Mouse (Mus musculus) megakaryocyte progenitor cell, adult 5-6 weeks (primary cell): ENCODE results near the gene Nr5a1. TPM values are rescaled to one million over a fixed set of nuclear protein-coding genes. Genes with fewer than 3 reads are reported as not detected.

Experiments
- ATAC-seq: replicated peaks from 2 replicates; pipeline ENCODE4 v1.8.0; 2016; ENCODE audit warnings: mild to moderate bottlenecking, moderate TSS enrichment, inconsistent platforms; ENCODE audit not compliant: poor library complexity
- total RNA-seq, 2 experiments: library from RNA; stranded (forward) in 1 of 2; stranded (reverse) in 1 of 2; fragments of 157-497, 149-512 nt in 1 of 2; fragments of 200-1000 nt in 1 of 2; gene quantifications; 2 replicates each; pipeline versions ENCODE4 v1.2.3 to v1.2.4; 2015 to 2017

Gene Nr5a1
- total RNA-seq (2015) (not detected in 2 replicates), total RNA-seq (2017) (not detected in 2 replicates)

DNA sequence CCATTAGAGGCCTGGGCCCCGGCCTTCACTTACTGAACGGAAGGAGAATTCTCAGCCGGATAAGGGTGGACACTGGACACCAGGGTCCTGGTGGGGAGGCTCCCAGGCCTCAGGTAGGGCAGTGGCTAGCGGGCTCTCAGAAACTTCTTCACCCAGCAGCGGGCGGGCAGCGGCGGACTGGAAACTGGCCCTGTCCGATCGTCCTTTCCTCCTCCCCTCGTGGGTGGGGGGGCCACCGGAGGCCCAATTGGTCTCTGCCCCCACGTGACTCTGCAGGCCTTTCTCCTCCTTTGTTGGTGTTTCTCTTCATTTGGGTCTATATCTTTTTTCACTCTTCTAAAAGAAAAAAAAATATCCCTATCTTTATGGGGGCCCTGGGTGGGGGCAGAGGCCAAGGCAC is at the start of gene Nr5a1:
TSS of gene Nr5a1 (minus strand) at position 219 of the 400 bp plus-strand sequence.
- ATAC-seq = no peak

DNA sequence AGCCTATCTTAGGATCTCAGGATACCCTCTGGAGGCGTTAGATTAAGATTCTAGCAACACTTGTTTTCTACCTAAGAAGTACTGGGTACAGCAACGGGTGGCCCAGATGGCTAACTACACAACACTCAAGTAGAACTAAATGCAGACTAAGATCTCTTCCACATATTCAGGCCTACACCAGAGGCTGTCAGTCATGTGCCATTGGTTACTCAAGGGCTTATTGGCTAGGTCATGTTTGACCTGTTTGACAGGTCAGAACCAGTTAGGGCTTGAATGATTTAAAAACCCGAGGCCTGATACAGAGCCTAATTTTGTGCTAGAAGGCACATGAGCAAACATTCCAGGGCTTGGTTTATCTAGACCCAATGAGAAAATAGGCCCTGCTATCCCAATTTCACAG is 25.5 kb upstream of the Nr5a1 start:
- no peak for ATAC-seq

DNA sequence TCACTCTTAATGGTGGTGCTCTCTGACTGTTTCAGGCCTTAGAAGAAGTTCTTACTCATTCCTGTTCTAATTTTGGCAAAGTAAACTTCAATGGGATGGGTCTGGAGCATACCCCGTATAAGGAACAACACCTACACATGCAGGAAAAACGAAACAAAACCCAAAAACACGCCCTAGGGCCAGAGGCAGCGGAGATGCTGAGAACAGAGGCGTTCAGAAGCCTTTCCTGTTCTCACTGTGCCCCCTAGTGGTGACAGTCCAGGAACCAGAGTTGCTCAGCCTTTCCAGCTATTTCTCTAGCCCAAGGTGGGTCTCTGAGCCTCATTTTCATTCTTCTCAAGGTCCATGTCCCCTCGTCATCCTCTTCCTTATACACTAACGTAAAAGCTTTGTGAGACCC is 25.1 kb upstream of the Nr5a1 start:
- peak; percentile 92 for ATAC-seq

DNA sequence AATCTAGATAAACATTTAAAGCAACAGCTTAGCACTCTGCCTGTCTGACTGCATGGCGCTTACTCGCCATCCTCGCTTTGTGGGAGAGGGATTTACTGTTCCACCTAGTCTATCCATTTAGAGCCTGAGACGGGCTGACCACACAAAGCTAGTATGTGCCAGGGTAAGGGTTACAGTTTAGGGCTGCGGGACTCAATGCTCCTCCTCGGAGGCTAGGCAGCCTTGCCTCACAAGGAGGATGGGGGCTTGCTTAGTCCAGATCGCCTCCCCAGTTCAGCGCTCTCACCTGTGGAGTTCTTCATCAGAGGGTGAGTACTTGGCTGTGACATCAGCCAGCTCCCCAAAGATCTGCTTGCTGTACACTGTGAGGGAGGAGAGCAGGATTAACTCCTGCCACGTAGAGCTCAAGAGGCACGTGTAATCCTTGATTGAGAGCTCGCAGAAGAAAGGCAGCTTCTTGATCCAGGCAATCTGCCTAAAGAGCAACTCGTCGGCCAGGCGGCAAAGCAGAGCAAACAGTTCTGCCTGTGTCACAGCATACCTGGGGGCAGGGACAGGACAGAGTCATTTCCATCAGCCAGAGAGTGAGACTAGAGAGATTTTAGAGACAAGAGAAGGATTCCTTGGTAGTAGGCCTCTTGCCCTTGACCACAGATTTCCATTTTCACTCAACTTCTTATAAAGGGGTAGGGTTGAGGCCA is 24.4 kb upstream of the Nr5a1 start:
- ATAC-seq = no peak

DNA sequence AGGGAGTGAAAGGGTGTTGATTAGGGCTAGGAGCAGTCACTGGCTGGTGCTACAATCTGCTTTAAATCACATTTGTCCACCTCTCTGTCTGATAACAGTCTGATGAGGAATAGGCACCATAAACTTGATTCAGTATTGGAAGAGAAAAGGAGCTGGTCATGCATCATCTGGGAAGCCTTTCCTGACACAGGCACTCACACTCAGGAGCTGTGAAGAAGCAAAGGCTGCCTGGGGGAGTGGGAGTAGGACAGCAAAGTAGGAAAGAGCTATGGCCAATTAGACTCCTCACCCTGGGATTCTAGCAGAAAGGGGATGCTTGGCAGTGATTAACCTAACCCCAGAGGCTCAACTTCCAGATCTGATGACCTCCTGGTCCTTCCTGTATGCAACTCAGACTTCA is 21.4 kb upstream of the Nr5a1 start:
- no peak for ATAC-seq

DNA sequence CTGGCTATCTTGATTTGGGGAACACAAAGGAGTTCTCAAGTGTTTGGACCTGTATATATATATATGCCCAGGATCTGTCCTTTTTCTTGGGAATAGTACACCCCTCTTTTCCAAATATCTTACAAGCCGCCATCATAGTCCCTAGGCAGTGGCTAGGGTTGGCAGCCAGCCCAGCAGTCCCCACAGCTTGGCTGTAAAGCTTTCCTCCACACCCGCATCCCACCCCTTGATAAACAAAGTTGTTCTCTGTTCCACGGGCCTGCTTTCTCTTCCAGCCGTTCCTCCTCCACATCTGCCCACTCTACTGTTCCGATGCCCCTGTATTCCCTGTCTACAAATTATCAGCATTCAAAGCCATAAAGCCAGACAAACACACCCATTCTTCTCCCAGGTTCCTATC is 20.4 kb upstream of the Nr5a1 start:
- ATAC-seq = no peak

DNA sequence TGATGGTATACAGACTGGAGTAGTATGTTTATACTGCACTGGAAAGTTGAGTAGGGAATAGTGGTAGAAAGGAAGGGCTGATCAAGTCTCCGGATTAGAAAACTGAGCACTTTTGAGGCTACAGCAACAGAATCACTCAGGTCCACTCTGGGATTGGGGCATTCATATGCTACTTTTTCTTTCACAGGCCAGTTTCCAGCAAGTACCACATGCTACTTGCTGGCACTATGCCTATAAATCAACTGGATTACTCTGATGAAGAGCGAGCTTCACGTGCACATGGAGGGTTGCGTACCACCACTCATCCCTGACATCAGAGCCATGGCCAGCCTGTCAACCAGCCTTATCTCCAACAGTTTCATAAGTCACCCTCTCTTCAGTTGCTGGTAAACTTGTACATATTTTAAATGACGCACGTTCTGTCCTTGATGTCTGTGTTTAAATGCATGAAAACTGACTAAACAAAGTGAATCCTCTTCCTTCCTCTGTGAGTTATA is 16.0 kb upstream of the Nr5a1 start:
- ATAC-seq = no peak

DNA sequence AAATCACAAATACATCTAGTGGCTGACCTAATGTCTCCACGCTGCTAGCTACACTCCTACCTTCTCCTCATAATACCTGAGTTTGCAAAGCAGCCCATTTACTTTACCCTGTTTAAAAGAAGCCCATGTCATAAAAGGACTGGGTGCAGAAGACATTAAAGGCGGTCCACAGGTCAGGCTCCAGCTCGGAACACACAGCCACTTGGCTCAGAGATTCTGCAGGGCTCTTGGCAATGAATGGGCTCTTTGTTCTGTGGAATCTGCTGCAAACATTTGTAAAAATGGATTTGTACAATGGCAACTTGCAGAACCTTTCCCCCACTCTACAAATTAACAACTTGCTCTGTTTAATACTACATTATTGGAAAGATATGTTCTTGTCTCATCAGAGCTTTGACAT is 11.1 kb upstream of the Nr5a1 start:
- ATAC-seq = no peak

DNA sequence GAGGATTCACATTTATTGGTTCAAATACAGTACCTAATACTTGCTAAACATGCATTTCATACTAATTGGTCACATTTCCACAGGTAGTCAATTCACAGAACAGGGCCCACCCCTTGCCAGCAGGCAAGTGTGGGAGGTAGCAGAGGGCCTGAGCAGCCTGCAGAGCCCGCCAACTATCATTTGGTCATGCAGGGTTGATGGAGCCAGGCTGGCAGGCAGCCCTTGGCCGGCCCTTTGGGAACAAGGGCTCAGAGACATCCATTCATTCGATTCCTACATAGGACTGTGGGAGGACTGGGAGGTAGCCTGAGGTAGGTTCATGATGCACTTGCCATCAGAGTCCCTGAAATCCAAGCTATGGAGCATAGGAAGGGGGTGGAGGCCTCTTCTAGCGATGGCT is 9.0 kb upstream of the Nr5a1 start:
- ATAC-seq = no peak

DNA sequence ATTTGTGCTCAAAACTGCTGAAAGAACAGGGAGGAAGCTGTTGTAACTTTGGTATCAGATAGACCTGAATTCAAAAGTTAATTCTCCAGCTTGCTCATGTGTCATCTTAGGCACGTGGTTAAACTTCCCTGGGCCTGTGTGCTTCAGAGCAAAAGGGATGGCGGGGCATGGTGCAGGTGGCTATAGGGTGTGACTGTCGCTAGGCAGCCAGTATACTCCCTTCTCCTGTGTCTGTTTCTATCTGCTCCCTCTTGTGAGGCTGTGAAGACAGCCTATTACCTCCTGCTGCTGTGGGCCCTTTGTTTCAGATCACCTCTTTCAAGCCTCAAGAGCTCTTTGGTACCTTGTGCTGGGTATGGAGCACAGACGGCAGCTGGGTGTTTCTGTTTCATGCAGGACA is 7.7 kb upstream of the Nr5a1 start:
- no peak for ATAC-seq

DNA sequence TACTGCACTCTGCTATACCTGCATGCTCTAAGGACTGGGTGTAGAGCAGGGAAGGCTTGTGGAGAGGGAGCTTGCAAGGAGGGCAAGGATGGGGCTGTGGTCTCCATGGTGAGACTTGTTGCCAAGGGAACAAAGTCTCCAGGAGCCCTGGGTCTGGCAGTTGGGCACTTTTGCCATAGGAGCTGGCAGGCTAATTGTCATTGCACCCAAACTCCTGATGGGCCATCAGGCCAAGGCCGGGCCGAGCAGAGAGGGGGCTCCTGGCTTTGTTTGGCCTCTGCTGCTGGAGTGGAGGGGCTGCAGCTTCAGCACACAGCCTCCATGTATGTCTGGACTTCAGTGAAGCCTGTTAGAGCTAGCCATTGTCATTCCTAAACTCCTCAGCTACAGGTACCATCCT is 6.3 kb upstream of the Nr5a1 start:
- no peak for ATAC-seq

DNA sequence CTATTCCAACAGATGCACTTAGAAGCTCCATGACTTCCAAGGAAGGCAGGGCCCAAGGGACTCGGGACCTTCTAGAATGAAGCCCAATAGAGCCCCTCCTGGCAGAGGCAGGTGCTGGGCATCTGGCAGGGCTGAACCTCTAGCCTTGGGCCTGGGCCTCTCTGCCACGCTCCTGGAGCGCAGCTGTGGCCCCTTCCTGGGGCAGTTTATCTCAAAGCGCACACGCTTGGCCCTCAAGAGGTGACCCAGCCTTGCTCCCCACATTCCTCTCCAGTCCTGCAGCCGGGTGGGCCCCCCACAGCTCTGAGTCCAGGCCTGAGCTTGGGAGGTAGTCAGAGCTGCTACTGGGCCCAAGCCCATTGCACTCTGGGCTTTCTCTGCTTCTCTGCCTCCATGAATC is 5.0 kb upstream of the Nr5a1 start:
- ATAC-seq = no peak

DNA sequence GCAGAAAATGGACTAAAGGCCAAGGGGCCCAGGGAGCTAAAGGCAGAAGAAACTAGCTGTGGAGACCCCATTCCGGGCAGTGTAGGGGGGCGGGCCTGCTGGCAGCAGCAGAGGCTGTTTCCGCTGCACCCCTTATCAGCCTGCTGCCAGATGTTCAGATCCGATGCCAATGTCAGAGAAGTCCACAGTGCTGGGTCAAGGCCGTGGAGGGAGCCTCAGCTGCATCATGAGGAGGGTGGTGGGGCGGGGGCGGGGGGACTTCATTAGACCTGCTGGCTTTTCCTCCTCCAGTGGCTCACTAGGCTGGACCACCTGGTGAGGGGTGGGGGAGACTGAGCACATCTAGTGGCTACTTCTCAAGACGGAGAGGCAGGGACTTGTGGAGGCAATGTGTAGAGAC is 4.3 kb upstream of the Nr5a1 start:
- peak; percentile 42 for ATAC-seq

DNA sequence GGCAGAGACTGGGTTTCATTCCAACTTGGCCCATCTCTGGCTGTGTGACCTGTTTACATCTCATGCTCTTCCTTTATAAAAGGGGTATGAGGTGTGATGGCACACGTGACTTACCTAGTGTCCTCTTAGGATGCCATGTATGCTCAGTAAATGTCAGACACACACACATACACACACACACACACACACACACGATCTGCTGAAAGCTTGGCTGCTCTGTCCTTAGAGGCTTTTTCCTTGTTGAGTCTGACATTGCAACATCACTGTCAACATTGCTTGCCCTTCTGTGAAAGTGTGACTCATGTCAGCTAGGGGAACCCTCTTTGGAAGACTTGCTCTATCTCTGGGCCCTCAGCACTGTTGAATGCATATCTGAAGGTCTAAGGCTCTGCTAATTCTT is 3.1 kb upstream of the Nr5a1 start:
- 0 out of 2 replicates have a peak, but pooled peaks have one; percentile 19 for ATAC-seq

DNA sequence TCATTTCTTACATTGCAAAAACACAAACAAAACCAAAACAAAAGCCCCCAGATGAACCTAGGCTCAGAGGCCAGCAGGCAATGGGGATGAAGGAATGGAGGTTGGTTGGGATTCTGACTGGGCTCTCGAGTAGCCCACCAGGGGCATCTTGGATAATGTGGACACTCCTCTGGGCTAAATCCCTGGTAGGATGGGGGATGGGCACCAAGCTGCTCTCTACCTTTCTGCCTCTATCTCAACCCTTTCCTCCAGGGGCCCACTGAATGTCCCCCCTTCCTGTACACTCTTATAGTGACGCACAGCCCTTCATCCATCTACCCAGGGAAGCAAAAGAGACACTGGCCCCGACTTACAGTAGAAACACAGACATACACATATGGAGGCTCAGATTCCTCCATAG is 746 bp downstream of the Nr5a1 start:
- no peak for ATAC-seq

DNA sequence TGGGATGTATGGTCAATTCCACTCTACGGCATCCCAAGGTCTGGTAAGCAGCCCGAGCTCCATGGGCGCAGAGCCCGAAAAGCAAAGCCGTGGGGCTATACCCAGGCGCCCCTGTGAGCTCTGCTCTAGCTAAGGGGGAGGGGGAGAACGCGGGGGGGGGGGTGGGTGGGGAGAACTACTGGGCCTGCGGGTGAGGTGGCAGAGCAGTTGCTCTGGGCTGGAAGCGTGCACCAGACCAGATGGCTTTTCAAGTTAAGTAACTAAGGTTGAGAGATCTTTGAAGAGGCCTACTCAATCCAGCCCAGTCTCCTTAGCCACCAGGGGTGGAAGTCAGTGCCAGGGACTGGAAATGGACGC is 1.6 kb downstream of the Nr5a1 start:
- ATAC-seq = no peak

DNA sequence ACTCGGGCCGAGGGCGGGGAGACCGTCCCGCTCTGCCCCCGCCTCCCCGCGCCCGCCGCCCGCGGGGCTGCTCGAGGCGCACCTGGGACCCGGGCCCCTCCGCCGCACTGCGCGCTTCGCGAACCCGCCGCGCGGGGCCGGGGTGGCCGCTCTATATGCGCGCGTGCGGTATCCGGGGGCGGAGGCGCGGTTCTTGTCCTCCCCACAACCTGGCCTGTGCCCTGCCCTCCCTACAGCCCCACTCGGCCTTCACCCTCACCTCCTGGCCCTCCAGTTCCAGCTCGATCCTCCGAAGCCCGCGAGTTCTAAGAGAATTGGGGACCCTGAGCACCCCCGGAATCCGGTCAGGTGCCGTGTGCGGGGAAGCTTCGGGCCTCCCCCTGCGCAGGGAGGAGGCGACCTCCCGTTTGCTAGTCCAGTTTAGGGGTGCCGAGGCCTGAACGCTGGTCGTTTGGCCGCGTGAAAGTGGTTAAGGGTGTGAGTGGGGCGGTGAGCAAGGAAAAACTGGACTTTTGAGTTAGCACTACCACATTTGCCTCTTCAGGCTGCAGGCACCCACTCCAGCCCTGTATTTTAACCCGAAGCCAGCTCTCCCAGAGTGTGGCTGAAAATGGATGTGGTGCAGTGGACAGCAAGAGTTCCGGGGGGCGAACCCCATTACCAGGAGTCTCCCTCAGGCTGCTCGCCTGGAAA is 2.1 kb downstream of the Nr5a1 start:
- ATAC-seq = no peak

DNA sequence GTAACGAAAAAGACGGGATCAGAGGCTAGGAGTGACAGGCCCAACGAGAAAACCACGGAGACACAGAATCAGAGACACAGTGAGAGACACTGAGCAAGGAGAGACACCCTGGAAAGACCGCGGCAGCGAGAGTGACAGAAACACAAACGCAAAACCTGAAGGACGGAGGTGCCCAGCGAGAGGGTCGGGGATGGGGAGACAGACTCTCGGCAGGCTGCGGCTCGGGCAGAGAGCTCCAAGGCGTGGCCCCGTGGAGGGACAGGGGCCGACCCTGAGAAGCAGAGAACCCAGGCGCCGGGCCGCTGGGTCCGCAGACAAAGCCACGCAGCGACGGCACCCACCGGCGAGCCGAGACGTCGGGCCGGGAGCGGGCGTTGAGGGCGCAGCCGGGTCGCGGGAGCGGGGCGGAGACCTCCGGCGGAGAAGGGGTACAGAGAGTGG is 2.9 kb downstream of the Nr5a1 start:
- ATAC-seq = no peak

DNA sequence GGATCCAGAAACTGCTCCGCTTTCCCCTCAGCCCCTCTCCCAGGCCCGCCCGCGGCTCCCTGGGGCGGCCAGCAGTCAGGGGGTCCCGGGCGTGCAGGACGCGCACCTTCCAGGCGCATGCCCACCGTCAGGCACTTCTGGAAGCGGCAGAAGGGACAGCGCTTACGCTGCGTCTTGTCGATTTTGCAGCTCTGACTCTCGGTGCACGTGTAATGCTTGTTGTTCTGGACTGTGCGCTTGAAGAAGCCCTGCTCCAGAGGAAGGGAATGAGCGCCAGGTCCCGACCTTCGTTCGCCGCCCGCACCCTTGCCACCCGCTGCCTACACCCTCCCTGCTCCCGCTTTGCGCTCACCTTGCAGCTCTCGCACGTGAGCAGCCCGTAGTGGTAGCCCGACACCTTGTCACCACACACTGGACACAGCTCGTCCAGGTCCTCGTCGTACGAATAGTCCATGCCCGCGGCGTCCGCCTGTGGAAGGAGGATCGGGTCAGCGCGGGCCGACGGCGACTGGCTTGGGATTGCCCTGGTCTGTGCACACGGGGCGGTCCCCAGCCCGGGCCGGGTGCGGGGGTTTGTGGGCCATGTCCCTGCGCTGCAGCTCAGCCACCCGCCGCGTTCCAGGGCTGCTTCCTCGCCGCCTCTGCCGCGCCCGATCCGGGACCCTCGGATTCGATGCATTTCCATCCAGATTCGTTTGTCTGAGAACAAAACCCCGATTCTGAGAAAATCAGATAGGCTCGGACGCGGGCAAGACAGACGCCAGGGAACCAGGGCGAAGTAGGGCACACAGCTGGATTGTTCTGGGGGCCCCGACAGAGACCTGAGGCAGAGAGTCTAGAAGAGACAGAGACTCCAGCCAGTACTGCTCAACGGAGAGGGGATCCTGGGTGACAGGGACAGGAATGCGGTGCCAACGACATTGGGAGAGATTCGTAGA is 3.8 kb downstream of the Nr5a1 start:
- ATAC-seq = 0 out of 2 replicates have a peak, but pooled peaks have one; percentile 7

DNA sequence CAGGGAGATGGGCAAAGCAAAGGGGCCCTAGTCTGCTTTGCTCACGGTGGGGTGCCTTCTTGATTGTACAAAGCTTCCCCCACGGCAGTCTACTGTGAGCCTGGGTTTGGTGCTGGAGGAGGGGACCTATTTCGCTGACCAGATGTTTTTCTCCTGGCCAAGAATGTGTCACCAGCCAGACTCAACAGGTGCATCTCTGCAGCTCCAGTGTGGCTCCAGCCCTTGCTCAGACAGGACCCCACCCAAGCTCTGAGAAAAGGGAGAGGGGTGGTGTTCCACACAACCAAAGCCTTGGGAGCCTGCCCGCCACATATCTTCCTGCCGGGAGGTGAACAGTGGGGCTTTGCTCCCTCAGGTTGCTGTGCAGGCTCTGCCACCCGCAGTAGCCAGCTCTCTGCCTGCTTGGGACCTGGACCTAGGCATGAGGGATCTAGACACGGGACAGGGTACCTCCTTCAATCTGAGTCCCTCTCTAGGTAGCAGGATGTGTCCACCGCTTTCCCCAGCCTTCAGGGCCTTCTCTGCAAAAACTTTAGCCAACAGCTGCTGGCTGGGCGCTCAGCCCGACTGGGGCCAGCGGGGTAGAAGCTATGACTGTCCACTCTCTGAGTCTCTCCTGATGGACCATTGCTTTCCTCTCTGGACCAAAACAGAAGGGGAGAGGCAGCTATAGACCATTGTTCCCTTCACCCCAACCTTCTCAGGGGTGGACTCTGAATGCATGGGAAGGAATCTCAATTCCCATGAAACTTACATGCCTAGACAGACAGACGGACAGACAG is 5.2 kb downstream of the Nr5a1 start:
- no peak for ATAC-seq

DNA sequence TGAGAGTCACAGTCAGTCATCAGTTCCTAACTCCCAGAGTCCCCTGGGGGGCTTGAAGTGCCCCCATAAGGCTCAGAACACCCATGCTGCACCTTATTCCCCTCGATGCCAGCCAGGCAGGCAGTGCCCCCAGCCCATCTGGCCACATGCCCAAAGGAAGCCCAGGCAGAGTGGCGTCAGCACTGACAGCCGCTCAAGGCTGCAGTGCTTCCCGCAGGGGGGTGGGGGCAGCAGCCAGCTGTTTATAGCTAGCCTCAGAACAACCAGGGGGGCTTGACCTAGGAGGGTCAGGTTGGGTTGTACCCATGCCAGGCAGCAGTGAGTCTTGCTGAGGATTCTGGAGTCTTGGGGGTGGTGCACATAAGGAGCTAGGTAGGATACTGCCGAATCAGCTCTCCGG is 7.7 kb downstream of the Nr5a1 start:
- no peak for ATAC-seq
